Mouse (Mus musculus) c-Kit-positive CD71-positive TER-119-negative erythroid progenitor cells, embryonic 14.5 days (primary cell): ENCODE results near the gene Shank1.
"Not testable (repeated sequence)": the region's sequence is repeated elsewhere in the genome, so short reads cannot be mapped to it uniquely, and the experiment has no call there.

ENCODE experiments used
- DNase-seq: peaks from one replicate; pipeline ENCODE4 v3.0.0-alpha.2; 2013; ENCODE audit warnings: low read depth

The Shank1 gene

GRCm38 (mm10) chr7:44309475-44310284 lies at the start of gene Shank1:
Gene Shank1, plus strand, starts transcription at chr7:44310253.
- DNase-seq = no peak

DNA sequence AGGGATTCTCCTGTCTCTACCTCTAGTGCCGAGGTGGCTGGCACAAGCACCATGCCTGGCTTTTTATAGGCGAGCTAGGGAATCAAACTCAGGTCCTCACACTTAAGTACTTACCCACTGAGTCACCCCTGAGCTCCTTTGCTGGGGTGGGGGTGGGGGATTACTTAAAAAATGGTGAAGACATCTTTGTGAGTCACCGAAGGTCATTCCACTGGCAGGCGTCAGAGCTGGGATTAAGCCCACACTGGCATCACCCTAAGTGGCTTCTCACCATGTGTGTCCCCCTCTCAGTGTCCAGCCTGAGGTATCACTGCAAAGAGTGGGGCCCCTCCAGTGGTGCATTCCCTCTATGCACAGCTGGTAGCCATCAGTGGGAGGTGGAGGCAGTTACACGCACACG lies 49.6 kb upstream of the Shank1 start:
- no peak for DNase-seq

DNA sequence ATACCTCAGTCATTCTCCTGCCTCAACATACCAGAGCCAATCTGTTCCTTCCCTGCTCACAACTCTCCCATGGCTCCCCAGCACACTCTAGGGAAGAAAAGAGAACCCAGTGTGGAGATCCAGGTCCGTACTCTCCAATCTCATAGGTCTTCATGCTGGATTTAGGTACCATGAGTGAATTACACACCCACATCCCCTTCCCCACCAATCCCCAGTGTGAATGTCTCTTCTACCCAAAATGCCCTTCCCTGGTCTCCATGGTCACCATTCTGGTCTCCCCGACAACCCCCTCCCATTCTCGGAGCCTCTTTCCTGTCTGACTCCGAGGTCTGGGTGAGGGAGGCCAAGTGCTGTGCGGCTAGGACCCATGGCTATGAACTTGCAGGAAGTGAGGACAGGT lies 48.9 kb upstream of the Shank1 start, which contains the start of gene Gm15517:
TSS of gene Gm15517 (plus strand) at position 301 of the 400 bp plus-strand sequence.
- no peak for DNase-seq

DNA sequence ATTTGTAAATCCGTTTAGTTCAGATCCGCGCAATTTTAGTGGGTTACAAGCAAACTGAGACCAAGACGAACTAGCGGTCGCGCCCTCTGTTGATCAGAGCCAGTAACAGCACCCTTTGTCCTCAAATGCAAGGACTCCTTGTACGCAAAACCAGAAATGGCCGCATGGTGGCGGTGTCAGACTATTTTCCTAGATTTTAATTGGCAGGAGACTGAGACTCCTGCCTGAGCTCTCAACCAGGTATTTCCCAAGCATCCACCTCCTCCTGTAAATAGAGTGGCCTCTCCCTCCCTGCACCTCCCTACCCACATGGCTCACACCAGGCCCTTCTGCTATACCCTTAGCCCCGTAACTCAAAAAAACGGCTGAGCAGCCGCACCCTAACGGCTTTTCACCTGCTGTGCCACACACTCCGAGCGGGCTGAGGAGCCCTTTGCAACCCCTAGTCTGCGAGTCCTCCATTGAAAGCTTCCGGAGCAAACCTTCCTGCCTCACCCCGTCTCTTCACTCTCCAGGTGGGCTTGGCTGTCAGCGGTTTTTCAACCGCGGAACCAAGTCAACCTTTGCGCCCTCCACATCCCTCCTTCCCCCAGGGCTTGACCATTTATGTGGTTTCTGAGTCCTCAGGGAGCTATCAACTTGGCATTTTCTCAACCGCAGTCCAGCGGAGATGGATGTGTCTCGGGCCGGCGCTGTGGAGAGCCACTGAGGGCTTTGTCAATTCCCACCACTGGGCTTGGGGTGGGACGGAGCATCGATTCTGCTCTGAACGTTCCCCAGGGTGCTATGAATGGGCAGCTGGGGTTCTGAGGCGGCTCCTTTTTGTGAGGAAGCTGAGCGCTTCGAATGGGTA lies 47.0 kb upstream of the Shank1 start:
- peak; percentile 88 for DNase-seq

GRCm38 (mm10) chr7:44268117-44268516 lies 41.9 kb upstream of the Shank1 start:
- DNase-seq = no peak

DNA sequence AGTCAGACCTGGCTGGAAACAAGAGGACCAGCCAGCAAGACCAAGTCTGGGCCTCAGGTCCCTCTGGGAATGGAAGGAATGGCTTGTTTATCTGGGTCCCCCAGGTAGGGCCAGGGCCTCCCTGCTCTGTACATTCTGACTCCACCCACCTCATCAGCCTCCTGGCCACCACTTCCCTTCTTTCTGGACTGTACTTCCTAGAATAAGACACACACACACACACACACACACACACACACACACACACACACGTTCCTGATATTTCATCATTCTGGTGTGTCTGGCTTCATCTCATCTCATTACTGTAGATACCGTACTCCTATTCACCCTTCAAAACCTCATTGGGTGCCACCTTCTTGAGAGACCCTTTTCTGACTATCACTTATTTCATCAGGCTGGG lies 40.7 kb upstream of the Shank1 start:
- DNase-seq = no peak

DNA sequence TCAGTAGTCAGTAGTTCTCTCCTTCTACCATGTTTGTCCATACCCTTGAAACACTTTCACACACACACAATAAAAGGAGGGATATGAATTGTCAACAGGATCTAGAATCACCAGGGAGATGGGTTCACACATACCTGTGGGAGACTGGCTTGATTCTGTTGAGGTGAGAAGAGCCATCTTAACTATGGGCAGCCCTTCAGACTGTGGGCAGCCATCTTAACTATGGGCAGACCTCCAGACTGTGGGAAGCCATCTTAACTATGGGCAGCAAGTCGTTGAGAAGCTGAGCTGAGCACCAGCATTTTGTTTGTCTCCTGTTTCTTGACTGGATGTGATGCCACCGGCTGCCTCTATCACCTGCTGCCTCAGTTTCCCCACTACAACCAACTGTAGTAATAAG lies 38.7 kb upstream of the Shank1 start:
- no peak for DNase-seq

DNA sequence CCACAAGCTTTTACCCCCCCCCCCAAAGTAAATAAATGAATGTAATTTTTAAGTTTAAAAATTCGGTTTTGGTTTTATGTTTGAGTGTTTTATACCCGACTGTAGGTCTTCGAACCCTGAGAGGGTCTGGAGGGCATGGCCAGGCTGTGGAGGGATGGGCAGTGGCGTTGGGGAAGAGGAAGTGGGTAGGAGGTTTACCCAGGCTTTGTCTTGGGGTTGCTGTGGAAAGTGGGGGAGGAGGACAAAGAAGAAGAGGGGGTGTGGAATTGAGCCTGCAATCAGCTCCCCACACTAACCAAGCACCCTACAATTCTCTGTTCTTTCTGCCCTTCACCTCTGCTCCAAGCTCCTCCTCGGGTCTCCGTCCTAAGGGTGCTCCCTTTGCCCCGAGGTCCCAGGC lies 37.5 kb upstream of the Shank1 start:
- no peak for DNase-seq

DNA sequence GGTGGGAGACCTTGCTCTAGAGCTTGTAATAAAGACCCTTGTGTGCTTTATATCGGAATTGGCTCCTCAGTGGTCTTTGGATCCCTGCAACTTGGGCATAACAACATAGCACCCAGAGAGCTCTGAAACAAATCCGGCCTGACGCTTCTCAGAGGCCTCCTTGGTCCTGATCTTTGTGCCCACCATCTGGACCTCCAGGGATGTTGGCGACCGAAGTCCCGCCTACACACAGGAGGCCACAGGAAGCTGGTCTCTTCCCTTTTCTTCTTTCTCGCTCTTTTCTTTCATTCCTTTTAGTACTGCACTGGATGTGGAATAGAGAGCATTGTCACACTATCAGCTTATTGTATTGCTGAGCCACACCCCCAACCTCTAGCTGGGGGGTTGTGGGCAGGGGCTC lies 36.6 kb upstream of the Shank1 start:
- DNase-seq = no peak

- DNase-seq = no peak
Measured at GRCm38 (mm10) chr7:44274096-44274495, 36.0 kb upstream of the Shank1 start.

DNA sequence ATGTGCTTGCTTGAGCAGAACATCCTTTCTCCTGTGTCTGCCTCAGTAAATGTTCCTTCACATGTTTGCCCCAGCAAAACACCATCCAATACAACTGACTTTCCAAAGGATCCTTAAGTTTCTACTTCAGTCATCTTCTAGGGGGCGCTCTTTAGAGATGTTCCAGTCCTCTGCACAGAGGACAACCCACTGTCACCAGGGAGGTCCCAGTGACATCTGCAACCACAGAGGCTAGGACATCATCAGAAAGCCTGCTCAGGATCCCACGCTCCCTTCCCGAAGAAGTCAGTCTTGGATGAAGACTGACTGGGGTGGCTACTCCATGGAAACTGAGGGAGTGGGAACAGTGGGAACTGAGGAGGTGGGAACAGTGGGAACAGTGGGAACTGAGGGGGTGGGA lies 34.5 kb upstream of the Shank1 start:
- DNase-seq = no peak

DNA sequence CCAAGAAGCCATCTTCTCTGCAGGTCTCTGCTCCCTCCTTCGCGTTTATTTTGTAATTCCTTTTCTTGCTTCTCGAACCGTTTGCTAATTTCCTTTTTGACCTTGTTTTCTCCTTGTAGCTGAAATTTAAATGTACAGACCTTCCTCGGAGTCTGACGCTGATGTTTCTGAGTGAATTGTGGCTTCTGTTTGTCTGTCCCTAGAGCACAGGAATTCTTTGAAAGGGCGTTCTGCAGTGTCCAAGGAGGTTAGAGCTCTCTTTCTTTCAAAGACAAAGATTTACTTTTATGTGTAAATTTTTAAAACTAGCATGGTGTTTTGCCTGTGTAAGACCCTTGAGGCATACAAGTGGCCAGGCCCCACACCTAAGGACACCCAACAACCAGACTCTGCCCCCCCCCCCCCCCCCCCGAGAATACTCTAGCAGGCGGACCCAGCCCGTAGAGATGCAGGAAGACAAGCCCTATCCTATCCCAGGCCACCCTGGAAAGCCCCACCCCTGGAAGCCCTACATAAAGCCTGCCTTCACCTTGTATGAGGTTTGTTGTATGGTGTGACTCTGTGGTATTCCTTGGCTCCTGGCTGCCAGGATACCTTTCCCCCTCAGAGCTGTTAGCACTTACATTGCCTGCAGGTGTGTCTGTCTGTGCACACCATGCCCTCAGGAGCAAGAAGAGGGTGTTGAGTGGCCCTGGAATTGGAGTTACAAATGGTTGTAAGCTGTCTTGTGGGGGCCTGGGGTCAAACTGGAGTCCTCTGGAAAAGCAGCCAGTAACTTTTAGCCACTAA lies 33.4 kb upstream of the Shank1 start:
- DNase-seq = no peak

DNA sequence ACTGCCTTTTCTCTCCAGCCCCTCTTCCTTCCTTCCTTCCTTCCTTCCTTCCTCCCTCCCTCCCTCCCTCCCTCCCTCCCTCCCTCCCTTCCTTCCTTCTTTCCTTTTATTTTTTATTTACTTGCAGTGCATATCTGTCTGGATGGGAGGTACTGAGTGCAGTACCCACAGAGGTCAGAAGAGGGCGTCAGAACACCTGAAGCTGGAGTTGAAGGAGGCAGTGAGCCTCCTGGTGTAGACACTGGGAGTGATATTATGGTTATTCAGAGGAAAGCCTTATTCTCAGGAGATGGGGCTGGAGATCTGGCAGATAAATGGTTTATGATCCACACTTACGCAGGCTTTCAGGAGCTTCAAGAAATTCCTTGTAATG lies 32.8 kb upstream of the Shank1 start:
- DNase-seq = no peak

DNA sequence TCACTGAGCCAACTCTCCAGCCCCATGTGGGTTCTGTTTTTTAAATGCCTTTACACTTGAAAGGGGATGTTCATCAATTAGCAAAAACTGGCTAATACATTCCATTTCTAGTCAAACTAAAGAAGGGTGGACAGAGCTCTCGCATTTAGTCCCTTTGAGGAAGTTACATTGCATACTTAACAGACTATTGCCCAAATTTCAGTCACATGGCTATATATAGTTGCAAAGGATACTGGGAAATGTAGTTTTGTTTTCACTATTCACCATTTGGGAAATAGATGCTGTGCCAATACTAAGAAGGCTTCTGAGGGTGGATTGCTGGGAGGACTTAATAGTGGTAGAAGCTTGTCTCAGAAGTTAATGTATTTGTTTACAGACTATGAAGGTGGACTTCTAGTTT lies 29.1 kb upstream of the Shank1 start:
- no peak for DNase-seq

- DNase-seq = no peak
Measured at GRCm38 (mm10) chr7:44281586-44281985, 28.5 kb upstream of the Shank1 start.

- DNase-seq = no peak
Measured at GRCm38 (mm10) chr7:44287760-44288159, 22.3 kb upstream of the Shank1 start.

GRCm38 (mm10) chr7:44290986-44291385 lies 19.1 kb upstream of the Shank1 start:
- DNase-seq = no peak

GRCm38 (mm10) chr7:44291418-44291817 lies 18.6 kb upstream of the Shank1 start:
- no peak for DNase-seq

DNA sequence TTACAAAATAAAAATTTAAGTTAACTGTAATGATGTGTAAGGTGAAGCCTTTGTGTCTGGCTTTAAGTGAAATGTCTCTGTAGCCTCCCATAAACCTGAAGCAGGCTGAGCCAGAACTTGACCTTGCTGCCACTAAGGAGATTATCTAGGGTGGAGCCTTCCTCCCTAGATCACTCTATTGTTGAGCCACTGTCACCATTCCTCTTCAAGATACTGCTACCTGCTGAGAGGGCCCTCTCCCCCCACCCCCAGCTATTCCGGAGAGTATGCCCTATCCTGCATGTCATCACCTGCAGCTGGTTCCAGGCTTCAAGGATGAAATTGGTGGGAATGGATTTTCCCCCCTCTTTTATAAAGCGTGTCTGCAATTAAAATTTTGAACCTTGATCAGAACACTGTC lies 12.6 kb upstream of the Shank1 start:
- DNase-seq = not testable (repeated sequence)

- no peak for DNase-seq
Measured at GRCm38 (mm10) chr7:44303346-44304340, 6.4 kb upstream of the Shank1 start.

DNA sequence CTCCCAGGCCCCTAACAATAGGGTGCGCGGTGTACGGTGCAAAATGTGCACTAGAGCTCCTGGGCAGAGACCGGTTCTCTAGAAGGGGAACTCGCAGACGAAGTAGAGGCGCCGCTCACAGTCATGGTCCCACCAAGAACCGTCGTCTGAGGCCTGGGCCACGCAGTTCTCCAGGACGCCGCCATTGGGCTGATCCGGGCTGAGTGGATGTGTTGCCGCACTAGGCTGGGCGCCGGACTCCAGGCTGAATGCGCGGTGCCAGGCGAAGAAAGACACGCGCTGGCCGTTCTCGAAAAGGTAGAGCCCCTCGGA lies 5.6 kb upstream of the Shank1 start:
- peak; percentile 13 for DNase-seq
